In the genomic region with DNA sequence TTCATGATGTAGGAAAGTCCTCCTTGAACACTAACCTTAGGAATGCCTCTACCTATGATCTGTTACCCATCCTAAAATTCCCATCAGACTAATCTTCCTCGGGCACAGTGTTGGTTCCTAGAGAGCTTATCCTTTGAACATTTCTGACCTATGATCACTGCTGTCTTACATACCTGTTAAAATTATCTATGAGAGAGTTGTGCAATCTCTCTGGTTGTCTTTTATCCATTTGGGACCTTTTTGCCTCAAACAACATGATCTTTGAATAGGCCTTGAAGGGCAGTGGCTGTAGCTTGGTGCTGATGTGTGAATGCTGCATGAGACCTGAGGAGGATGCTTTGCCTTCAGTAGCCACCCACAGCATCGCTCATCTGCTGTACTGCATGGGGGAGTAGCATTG, we compare ENCODE assay signal across 17 mouse cellular contexts.
A peak's percentile ranks its signal among the peaks of the same experiment; 100 is the strongest.
DNase-seq lines count a peak whose midpoint lies in the region; TF ChIP-seq lines count a peak whose summit lies in the region.
"Had no signal": no experiment of that assay in that cellular context is flagged by ENCODE, and none has a peak within 500 bp of the region (broad histone marks: within the 10 kb centered on the region; RNA-seq: fewer than 3 reads in every experiment).

No protein-coding gene starts in this region.

- H3K36me3 ChIP-seq in liver, adult 2 months (ENCODE audit: control insufficient read depth, insufficient read depth, low read length) = no peaks in the 10 kb centered on the region
- H3K36me3 ChIP-seq: G1E had no signal

- H3K4me3 ChIP-seq in layer of hippocampus, adult 2 months = no peak overlapping the region
- H3K4me3 ChIP-seq in liver, adult 2 months (ENCODE audit: insufficient read depth, low read depth, low read length) = no peak overlapping the region

- H3K79me2 ChIP-seq in liver, adult 2 months (ENCODE audit: control insufficient read depth, insufficient read depth, low read length) = no peaks in the 10 kb centered on the region

- H3K9ac ChIP-seq in liver, adult 2 months (ENCODE audit: low read depth, low read length) = no peak overlapping the region

- WGBS in liver, adult 2 months = 52% methylated on average over 2 of the region's 2 CpGs

- H3K4me1 ChIP-seq in liver, adult 2 months (ENCODE audit: control insufficient read depth, insufficient read depth, low read length) = peaks cover 17% of the 10 kb centered on the region

- TF ChIP-seq CTCF in layer of hippocampus, adult 2 months (conservative IDR thresholded peaks at IDR 0.05) = no peak
- no peak for TF ChIP-seq CTCF in liver, adult 2 months (IDR thresholded peaks at IDR 0.05; ENCODE audit: low read depth, low read length)

- TF ChIP-seq POLR2A in liver, adult 2 months (IDR thresholded peaks at IDR 0.05; ENCODE audit: extremely low read depth, insufficient read depth, low read length) = no peak

- no peaks in the 10 kb centered on the region for H3K27me3 ChIP-seq in liver, adult 2 months (ENCODE audit: control insufficient read depth, insufficient read depth, low read length)
- H3K27me3 ChIP-seq: CH12.LX, Patski had no signal

- 0 out of 2 replicates have a peak overlapping the region, but pooled peaks have one; percentile 25 for H3K27ac ChIP-seq in layer of hippocampus, adult 2 months
- no peak overlapping the region for H3K27ac ChIP-seq in liver, adult 2 months (replicated peaks; ENCODE audit: insufficient read depth, low read depth, low read length)

- no peak for DNase-seq in layer of hippocampus, adult 2 months (ENCODE audit: low spot score in 2 of 2)
- no peak for DNase-seq in layer of hippocampus, postnatal 14 days (ENCODE audit: low spot score in 2 of 2)
- peak; percentile 90 for DNase-seq in liver, adult 2 months (ENCODE audit: extremely low read depth, low read depth, low spot score)
- DNase-seq in liver = no peak
- DNase-seq: adrenal gland, adult 2 months; adrenal gland, adult 8-10 months; adrenal gland, postnatal 10 days; adrenal gland, postnatal 14 days; adrenal gland, postnatal 25 days; adrenal gland, postnatal 36 days; B cell, adult 2 months; cerebellum, adult 11 months; cerebellum, adult 11-12 months; cerebellum, adult 18-20 months had no signal
